Mouse (Mus musculus) heart, adult 11 months (tissue): ENCODE results near the gene Prkcb.

Source experiments
- DNase-seq: peaks from one replicate; pipeline ENCODE4 v3.0.0; 2022

Prkcb gene

GRCm38 (mm10) chr7:122327942-122328341 is 39.4 kb downstream of the Prkcb start:
- DNase-seq, result no peak

GRCm38 (mm10) chr7:122328466-122328865 is 39.9 kb downstream of the Prkcb start:
- no peak for DNase-seq

GRCm38 (mm10) chr7:122329588-122329987 is 41.0 kb downstream of the Prkcb start:
- DNase-seq, result peak; percentile 94

- no peak for DNase-seq
Measured at GRCm38 (mm10) chr7:122333686-122334085, 45.1 kb downstream of the Prkcb start.

- no peak for DNase-seq
Measured at GRCm38 (mm10) chr7:122337302-122337701, 48.8 kb downstream of the Prkcb start.

- no peak for DNase-seq
Measured at GRCm38 (mm10) chr7:122338055-122338454, 49.5 kb downstream of the Prkcb start.

GRCm38 (mm10) chr7:122339476-122339875 is 50.9 kb downstream of the Prkcb start:
- DNase-seq, result no peak

GRCm38 (mm10) chr7:122341813-122342212 is 53.3 kb downstream of the Prkcb start:
- DNase-seq, result no peak

- DNase-seq, result no peak
Measured at GRCm38 (mm10) chr7:122344656-122345055, 56.1 kb downstream of the Prkcb start.

GRCm38 (mm10) chr7:122346251-122347242 is 58.0 kb downstream of the Prkcb start:
- no peak for DNase-seq

- no peak for DNase-seq
Measured at GRCm38 (mm10) chr7:122347433-122347832, 58.9 kb downstream of the Prkcb start.

GRCm38 (mm10) chr7:122349961-122350360 is 61.4 kb downstream of the Prkcb start:
- DNase-seq, result no peak

- no peak for DNase-seq
Measured at GRCm38 (mm10) chr7:122350741-122351140, 62.2 kb downstream of the Prkcb start.

- DNase-seq, result no peak
Measured at GRCm38 (mm10) chr7:122351816-122352215, 63.3 kb downstream of the Prkcb start.

- peak; percentile 70 for DNase-seq
Measured at GRCm38 (mm10) chr7:122352566-122353277, 64.2 kb downstream of the Prkcb start.

- DNase-seq, result no peak
Measured at GRCm38 (mm10) chr7:122353329-122353728, 64.8 kb downstream of the Prkcb start.

- DNase-seq, result peak; percentile 55
Measured at GRCm38 (mm10) chr7:122356941-122357340, 68.4 kb downstream of the Prkcb start.

- peak; percentile 82 for DNase-seq
Measured at GRCm38 (mm10) chr7:122357847-122358246, 69.3 kb downstream of the Prkcb start.

GRCm38 (mm10) chr7:122366635-122367034 is 78.1 kb downstream of the Prkcb start:
- peak; percentile 0 for DNase-seq

- peak; percentile 55 for DNase-seq
Measured at GRCm38 (mm10) chr7:122367303-122368007, 78.9 kb downstream of the Prkcb start.

- peak; percentile 87 for DNase-seq
Measured at GRCm38 (mm10) chr7:122370488-122370887, 81.9 kb downstream of the Prkcb start.

- DNase-seq, result peak; percentile 68
Measured at GRCm38 (mm10) chr7:122371947-122372346, 83.4 kb downstream of the Prkcb start.

GRCm38 (mm10) chr7:122372349-122372748 is 83.8 kb downstream of the Prkcb start:
- peak; percentile 76 for DNase-seq
